Mouse (Mus musculus) gastrocnemius, adult 18-20 months (tissue): ENCODE results near the gene Trnau1ap. TPM values are rescaled to one million over a fixed set of nuclear protein-coding genes. Genes with fewer than 3 reads are reported as not detected.

Experiments used
- DNase-seq: peaks from one replicate; pipeline ENCODE4 v3.0.0; 2021; ENCODE audit warnings: low spot score
- long read RNA-seq, 2 experiments: library from polyadenylated mRNA; stranded (forward); transcript quantifications; one replicate each; pipeline ENCODE4 v2.0.0; 2021
- total RNA-seq, 2 experiments: library from RNA; stranded (reverse); gene quantifications; 2 replicates each; pipeline ENCODE4 v1.2.3; 2021

The Trnau1ap gene
- 10 to 100 TPM in 1 of 2 experiments, 1 to 10 TPM in 1; 9.9 to 11.4 TPM for total RNA-seq
- long read RNA-seq, experiment 1, transcript Trnau1ap-201 (9 exons, 1,130 nt), result major isoform, 11 of 14 reads
- long read RNA-seq, experiment 1, partial matches to known transcripts, result 1 of 14 reads
- long read RNA-seq, experiment 1, other reads (novel, unspliced or antisense), result 2 of 14 reads
- long read RNA-seq, experiment 2, transcript Trnau1ap-201 (9 exons, 1,130 nt), result major isoform, 9 of 15 reads
- long read RNA-seq, experiment 2, partial matches to known transcripts, result 3 of 15 reads
- long read RNA-seq, experiment 2, other reads (novel, unspliced or antisense), result 2 of 15 reads

- peak; percentile 90 for DNase-seq
Observed at GRCm38 (mm10) chr4:132329115-132329834, at the start of gene Trnau1ap. Gene Trnau1ap, minus strand, starts transcription at chr4:132329538.

DNA sequence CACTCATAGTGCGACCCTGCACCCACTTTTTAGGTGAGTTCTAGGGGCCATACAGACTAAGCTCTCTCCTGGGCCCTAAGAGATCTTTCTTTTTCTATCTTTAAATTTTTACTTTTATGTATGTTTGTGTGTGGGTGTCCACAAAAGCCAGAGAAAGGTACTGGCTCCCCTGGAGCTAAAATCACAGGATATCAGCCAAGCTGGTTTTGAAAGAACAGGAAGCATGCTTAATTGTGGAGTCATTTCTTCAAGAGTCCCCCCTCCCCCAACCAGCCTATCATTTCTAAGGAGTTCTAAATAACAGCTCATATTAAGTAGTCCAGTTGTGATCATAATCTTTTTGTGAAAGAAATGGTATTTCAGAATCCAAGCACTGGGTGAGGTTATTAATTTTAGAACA, 44.5 kb upstream of the Trnau1ap start:
- DNase-seq, result no peak

GRCm38 (mm10) chr4:132369953-132370750, 40.8 kb upstream of the Trnau1ap start:
- no peak for DNase-seq

DNA sequence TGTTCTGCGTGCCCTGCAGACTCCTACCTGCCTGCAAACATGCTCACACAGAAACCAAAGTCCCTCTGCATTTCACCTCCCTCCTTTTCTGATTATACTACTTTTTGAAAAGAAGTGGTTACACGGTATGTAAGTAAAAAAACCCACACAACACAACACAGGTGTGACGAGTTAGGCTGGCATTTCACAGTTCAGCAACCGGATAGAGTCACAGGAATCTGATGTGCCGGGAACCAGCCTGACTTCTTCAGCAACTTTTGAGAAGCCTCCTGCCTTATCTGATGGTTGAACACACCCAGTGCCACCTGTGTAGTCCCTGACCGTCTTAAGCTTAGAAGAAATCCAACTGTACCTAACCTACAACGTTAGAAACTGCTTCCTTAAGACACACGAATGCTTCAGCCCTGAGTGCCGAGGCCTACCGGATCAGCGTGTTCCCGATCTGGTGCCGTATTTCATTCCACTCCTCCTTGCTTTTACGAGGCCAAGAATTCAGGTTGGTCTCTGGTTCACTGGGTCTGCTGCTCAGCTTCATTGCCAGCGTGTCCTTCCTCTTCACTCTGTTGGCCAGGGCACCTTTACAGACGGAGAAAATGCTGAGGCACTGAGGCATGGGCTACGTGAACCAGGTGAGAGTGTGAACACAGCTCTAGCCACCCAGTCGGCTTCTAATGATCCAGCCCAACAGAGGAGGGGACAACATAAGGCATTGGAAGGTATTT, 38.3 kb upstream of the Trnau1ap start:
- peak; percentile 62 for DNase-seq

DNA sequence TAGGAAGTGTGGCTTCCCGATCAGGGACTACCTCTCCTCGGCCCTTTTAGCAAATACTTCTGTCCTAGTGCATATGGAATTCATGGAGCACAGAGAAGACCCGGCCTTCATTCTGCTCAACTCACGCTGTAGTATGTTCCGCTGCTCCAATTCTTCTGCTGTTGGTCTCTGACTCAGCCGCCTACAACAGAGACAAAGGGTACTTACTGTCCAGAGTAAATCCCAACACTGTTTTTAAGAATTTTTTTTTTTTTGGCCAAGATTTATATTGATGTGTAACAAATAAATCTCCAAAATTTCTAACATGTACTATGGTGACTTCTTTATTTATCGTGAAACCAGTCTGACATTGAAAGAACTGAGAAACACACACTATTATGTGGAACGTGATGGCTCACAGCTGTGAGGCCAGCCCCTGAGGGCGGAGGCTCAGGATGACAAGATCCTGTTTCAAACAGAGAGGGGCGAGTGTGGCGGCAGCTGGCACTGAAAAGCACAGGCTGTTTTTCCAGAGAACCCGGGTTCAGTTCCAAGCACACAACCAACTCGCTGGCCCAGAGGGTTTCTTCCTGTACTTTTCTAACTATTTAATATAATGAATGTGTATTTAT, 36.2 kb upstream of the Trnau1ap start:
- DNase-seq, result no peak

DNA sequence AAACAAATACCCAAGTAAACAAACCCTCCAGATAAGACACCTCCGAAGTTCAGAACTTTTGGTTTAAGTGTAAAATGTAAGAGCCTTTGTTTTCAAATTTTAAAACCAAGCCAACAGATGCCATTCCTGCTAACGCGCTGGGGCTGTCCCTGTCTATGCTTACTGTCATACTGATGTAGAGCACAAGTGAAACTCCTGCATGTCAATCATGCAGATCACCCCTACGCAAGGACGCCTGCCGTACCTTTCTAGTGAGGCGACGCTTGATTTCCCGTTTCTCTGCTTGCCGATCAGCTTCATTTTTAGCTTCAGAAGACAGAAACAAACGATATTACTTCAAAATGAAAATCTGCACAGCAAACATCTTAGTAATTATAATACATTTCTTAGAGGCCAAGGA, 34.1 kb upstream of the Trnau1ap start:
- no peak for DNase-seq

DNA sequence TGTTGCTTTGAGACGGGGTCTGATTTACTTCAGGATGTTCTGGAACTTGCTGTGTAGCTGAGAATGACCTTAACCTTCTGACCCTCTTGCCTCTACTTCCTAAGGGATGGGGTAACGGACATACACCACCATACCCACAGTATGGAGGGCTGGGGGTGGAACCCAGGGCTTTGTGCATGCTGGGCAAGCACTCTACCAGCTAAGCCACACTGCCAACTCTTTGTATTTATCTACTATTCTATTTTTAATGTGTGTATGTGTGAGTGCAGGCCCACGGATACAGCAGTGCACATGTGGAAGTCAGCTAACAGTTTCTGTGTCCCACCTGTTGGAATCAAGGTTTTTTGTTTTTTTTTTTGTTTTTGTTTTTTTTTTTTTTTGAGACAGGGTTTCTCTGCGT, 30.2 kb upstream of the Trnau1ap start:
- no peak for DNase-seq

DNA sequence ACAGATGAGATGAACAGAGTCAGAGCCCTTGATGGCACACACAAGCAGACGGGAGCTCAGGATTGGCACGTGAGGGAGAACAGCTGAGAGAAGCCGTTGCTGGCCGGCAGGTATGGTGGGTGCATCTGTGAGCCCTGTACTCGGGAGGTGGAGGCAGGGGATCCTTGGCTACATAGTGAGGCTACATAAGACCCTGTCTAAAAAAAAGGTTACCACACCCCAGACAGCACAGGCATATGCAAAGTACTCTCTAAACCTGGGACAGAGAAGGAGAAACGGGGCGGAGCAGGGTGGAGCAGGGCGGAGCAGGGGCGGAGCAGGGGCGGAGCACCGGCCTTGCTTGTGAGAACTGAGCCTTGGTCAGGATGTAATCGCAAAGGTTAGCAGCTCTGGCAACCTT, 26.8 kb upstream of the Trnau1ap start:
- no peak for DNase-seq

DNA sequence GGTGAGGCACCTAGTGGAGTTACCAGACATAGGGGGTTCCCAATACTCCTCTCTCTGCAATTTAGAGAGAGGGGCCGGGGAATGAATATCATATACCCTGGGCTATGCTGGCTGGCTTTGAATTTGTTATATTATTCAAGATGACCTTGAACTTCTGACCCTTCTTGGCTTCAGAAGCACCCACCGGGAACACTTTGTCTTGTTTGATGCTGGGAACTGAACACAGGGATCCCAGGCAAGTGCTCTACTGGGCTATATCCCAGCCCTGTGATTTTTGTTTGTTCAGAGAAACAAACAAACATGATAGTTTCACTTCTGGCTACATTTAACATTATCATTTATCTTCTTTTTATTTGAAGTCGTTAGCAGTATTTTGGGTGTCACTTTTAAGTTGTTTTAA, 26.1 kb upstream of the Trnau1ap start:
- no peak for DNase-seq

- no peak for DNase-seq
Observed at GRCm38 (mm10) chr4:132354571-132354970, 25.2 kb upstream of the Trnau1ap start.

- peak; percentile 92 for DNase-seq
Observed at GRCm38 (mm10) chr4:132353481-132353885, 24.1 kb upstream of the Trnau1ap start, which contains the start of gene Rcc1. Gene Rcc1, minus strand, starts transcription at chr4:132353605.

DNA sequence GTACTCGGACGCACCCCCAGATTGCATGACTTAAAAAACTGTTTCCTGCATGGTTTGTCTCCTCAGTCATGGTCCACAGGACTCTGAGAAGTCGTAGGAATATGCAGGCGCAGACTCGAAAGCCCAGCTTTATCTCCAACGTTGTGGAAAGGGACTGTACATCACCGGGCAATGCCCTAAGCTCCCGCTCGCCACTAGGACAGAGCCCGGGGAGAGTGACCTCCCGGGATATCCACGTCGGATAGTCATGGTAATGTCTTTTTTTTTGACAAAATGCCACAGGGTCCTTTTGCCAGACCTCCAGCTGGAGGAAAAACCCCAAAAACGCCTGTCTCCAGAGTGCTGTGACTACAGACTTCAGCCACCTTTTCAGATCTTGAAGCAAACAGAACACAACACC, 23.4 kb upstream of the Trnau1ap start:
- DNase-seq, result no peak

DNA sequence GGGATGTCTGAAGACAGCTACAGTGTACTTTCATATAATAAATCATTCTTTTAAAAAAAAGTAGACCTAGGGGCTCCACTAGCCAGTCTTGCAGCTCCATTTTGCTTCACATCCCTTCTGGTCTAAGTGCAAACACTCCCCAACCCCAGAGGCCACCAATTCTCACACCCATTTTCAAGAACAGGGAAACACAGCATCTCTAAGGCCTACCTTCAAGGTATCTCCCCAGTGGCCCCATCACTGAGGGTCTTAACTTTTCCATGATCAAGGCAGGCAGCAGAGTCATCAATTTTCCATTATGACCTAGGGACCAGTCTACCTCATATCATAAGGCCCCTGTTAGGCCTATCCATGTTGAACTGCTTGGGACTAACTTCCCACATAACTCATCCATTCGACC, 22.1 kb upstream of the Trnau1ap start:
- no peak for DNase-seq

DNA sequence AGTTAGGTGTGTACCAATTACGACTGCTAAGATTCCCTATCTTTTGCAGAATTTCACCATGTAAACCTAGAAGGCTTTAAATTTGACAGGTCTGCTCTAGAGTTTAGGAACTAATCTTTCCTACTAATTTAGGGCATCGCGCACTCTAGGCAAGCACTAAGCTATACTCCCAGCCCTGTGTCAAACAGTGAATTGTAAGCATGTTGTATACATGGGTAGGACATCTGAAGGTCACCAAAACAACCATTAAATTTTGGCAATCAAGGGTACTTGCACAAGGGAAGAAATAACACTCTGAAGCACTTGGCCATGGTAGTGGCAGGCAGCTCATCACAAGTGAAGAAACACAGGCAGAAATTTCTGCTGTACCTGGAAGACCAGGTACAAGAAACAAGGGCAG, 21.5 kb upstream of the Trnau1ap start:
- no peak for DNase-seq

- DNase-seq, result no peak
Observed at GRCm38 (mm10) chr4:132350123-132350740, 20.9 kb upstream of the Trnau1ap start.

GRCm38 (mm10) chr4:132349495-132350122, 20.3 kb upstream of the Trnau1ap start:
- no peak for DNase-seq

GRCm38 (mm10) chr4:132346661-132347060, 17.3 kb upstream of the Trnau1ap start:
- no peak for DNase-seq

GRCm38 (mm10) chr4:132346261-132346660, 16.9 kb upstream of the Trnau1ap start:
- DNase-seq, result no peak

DNA sequence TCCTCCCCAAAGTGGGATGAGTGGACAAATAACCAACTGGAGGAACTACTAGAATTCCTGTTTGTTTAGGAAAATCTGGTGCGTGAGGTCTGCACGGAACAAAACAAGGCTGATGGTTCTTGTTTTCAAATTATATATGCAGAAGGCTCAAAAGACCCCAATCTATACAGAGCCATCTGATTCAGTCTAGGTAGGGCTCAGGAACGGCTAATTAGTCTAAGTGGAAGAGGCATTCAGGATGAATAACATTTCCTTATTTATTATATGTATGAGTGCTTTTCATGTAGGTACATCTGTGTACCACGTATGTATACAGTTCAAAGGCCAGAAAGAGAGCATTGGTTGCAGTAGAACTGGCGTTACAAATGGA, 16.5 kb upstream of the Trnau1ap start:
- DNase-seq, result no peak
